Mouse (Mus musculus): ENCODE results near the gene Tmem123. TPM values are rescaled to one million over a fixed set of nuclear protein-coding genes. Genes with fewer than 3 reads are reported as not detected.

Gene Tmem123
- total RNA-seq (2021), result 10 to 100 TPM in 1 of 2 experiments, 1 to 10 TPM in 1; 9.3 to 10.9 TPM
- long read RNA-seq, experiment 1, transcript Tmem123-201 (5 exons, 2,907 nt), result major isoform, 22 of 24 reads
- long read RNA-seq, experiment 1, partial matches to known transcripts, result 2 of 24 reads
- long read RNA-seq, experiment 1, other reads (novel, unspliced or antisense), result 0 of 24 reads
- long read RNA-seq, experiment 2, transcript Tmem123-201 (5 exons, 2,907 nt), result major isoform, 20 of 20 reads
- long read RNA-seq, experiment 2, partial matches to known transcripts, result 0 of 20 reads
- long read RNA-seq, experiment 2, other reads (novel, unspliced or antisense), result 0 of 20 reads

- intact Hi-C loops (cut with DNase I), result loop anchor here (2.0 kb wide), 1 partner anchor 71 kb away; no protein-coding TSS in a partner anchor
- H3K4me3 ChIP-seq, result peak within 1 kb of the TSS; percentile 76
- TF ChIP-seq CTCF (IDR thresholded peaks at IDR 0.05), result peak; percentile 37
- peak; percentile 90 to 93 for DNase-seq (ENCODE audit: extremely low spot score in 1 of 2, low spot score in 2 of 2)
- peak within 1 kb of the TSS; percentile 58 for H3K27ac ChIP-seq
Measured at GRCm38 (mm10) chr9:7763614-7764300, at the start of gene Tmem123. Gene Tmem123, plus strand, starts transcription at chr9:7764041.

GRCm38 (mm10) chr9:7714062-7714907 lies 49.6 kb upstream of the Tmem123 start:
- peak; percentile 22 to 33 for DNase-seq (ENCODE audit: extremely low spot score in 1 of 2, low spot score in 2 of 2)
- peak; percentile 80 for TF ChIP-seq CTCF (IDR thresholded peaks at IDR 0.05)
- intact Hi-C loops (cut with DNase I), result loop anchor here (1.0 to 10.0 kb wide), 6 partner anchors 112 to 961 kb away; no protein-coding TSS in a partner anchor
- no peak overlapping the region for H3K4me3 ChIP-seq
- H3K27ac ChIP-seq, result no peak overlapping the region

- TF ChIP-seq CTCF (IDR thresholded peaks at IDR 0.05), result no peak
- H3K4me3 ChIP-seq, result no peak overlapping the region
- no peak overlapping the region for H3K27ac ChIP-seq
- intact Hi-C loops (cut with DNase I), result loop anchor here (1.0 to 10.0 kb wide), 6 partner anchors 113 to 960 kb away; no protein-coding TSS in a partner anchor
- DNase-seq (ENCODE audit: extremely low spot score in 1 of 2, low spot score in 2 of 2), result no peak
Measured at GRCm38 (mm10) chr9:7714908-7715175, 49.0 kb upstream of the Tmem123 start.

- no peak for TF ChIP-seq CTCF (IDR thresholded peaks at IDR 0.05)
- H3K27ac ChIP-seq, result no peak overlapping the region
Measured at GRCm38 (mm10) chr9:7721543-7721942, 42.3 kb upstream of the Tmem123 start.

GRCm38 (mm10) chr9:7728997-7729396 lies 34.8 kb upstream of the Tmem123 start:
- TF ChIP-seq CTCF (IDR thresholded peaks at IDR 0.05), result no peak
- DNase-seq (ENCODE audit: extremely low spot score in 1 of 2, low spot score in 2 of 2), result no peak
- no peak overlapping the region for H3K4me3 ChIP-seq
- H3K27ac ChIP-seq, result no peak overlapping the region
- intact Hi-C loops (cut with DNase I), result no loop called here

More at GRCm38 (mm10) chr9:7721543-7721942, 42.3 kb upstream of the Tmem123 start:
- H3K4me3 ChIP-seq, result no peak overlapping the region
- DNase-seq (ENCODE audit: extremely low spot score in 1 of 2, low spot score in 2 of 2), result no peak
- intact Hi-C loops (cut with DNase I), result no loop called here

DNA sequence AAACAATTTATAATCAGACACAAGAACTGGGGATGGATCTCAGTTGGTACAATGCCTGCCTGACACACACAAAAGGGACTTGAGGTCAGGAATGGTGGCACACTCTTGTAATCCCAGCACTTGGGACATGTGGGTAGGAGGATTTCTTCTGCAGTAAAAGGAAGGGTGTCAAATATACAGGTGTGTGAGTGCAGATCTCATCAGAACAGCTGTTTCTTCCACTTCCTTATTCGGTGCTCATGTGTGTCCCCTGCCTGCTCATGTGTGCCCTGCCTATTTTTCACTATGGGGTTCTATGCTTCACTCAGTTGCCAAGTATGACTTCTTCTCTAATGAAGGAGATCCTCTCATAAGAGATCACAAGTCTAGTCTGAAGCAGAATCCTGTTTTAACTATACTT lies 21.1 kb upstream of the Tmem123 start:
- Histone ChIP-seq H3K4me3 (no peak overlapping the region), H3K27ac (no peak overlapping the region)
- TF ChIP-seq CTCF (IDR thresholded peaks at IDR 0.05), result no peak
- intact Hi-C loops (cut with DNase I), result no loop called here
- no peak for DNase-seq (ENCODE audit: extremely low spot score in 1 of 2, low spot score in 2 of 2)

DNA sequence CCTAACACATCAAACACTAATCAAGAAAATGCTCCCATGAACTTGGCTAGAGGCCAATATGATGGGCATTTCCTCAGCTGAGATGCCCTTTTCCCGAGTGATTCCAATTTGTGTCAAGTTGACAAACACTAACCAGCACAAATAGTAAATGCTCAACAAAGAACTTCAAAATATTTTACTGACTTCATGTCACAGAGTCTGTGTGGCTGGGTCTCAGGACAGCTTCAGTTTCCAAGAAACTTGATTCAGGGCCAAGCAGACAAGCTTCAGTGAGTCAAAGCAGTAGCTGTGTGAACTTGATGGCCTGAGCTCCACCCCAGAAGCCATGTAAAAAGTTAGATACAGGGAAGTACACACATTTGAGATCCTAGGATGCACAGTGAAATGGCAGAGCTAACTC lies 19.7 kb upstream of the Tmem123 start:
- intact Hi-C loops (cut with DNase I), result no loop called here

DNA sequence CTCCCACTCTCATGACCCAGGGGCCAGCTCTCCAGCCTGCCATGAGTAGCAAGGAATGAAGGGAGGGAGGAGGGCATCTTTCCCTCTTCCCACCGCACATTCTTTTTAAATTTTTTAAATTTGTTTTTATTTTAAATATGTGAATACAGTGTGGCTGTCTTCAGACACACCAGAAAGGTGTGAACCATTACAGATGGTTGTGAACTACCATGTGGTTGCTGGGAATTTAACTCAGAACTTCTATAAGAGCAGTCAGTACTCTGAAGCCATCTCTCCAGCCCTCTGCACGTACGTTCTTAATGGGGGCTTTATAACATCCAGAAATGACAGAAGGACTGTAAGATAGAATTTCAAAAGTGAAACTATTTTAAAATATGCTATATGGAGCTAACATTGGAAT lies 15.0 kb upstream of the Tmem123 start:
- no peak overlapping the region for H3K27ac ChIP-seq
- no peak overlapping the region for H3K4me3 ChIP-seq
- no peak for TF ChIP-seq CTCF (IDR thresholded peaks at IDR 0.05)
- no peak for DNase-seq (ENCODE audit: extremely low spot score in 1 of 2, low spot score in 2 of 2)
- intact Hi-C loops (cut with DNase I), result no loop called here

More for the DNA sequence above, 19.7 kb upstream of the Tmem123 start:
- no peak for TF ChIP-seq CTCF (IDR thresholded peaks at IDR 0.05)
- no peak overlapping the region for H3K4me3 ChIP-seq
- DNase-seq (ENCODE audit: extremely low spot score in 1 of 2, low spot score in 2 of 2), result no peak
- no peak overlapping the region for H3K27ac ChIP-seq

- no peak overlapping the region for H3K4me3 ChIP-seq
- TF ChIP-seq CTCF (IDR thresholded peaks at IDR 0.05), result no peak
- no peak for DNase-seq (ENCODE audit: extremely low spot score in 1 of 2, low spot score in 2 of 2)
- intact Hi-C loops (cut with DNase I), result no loop called here
- no peak overlapping the region for H3K27ac ChIP-seq
Measured at GRCm38 (mm10) chr9:7749537-7749936, 14.3 kb upstream of the Tmem123 start.

- no peak for DNase-seq (ENCODE audit: extremely low spot score in 1 of 2, low spot score in 2 of 2)
- H3K4me3 ChIP-seq, result no peak overlapping the region
- intact Hi-C loops (cut with DNase I), result no loop called here
- H3K27ac ChIP-seq, result no peak overlapping the region
- no peak for TF ChIP-seq CTCF (IDR thresholded peaks at IDR 0.05)
Measured at GRCm38 (mm10) chr9:7755889-7756423, 7.9 kb upstream of the Tmem123 start.

GRCm38 (mm10) chr9:7761906-7762455 lies 1.9 kb upstream of the Tmem123 start:
- no peak for TF ChIP-seq CTCF (IDR thresholded peaks at IDR 0.05)
- intact Hi-C loops (cut with DNase I), result no loop called here
- no peak overlapping the region for H3K27ac ChIP-seq
- DNase-seq (ENCODE audit: extremely low spot score in 1 of 2, low spot score in 2 of 2), result no peak
- H3K4me3 ChIP-seq, result no peak overlapping the region

All from left cerebral cortex, adult 2 months (tissue).